Mouse (Mus musculus) kidney, postnatal 0 days (tissue): ENCODE results near the gene Pakap. TPM values are rescaled to one million over a fixed set of nuclear protein-coding genes. Genes with fewer than 3 reads are reported as not detected.

Experiments
- ATAC-seq: fragments of 200-750 bp; cut with Nextera tagmentation; replicated peaks from 2 replicates; pipeline ENCODE4 v1.8.0; 2017; ENCODE audit warnings: low read depth, moderate number of reproducible peaks, moderate TSS enrichment, moderate library complexity; ENCODE audit not compliant: low FRiP score
- DNase-seq: peaks from one replicate; pipeline ENCODE4 v3.0.0-alpha.2; 2016; ENCODE audit warnings: low spot score
- H3K27ac ChIP-seq: fragments of 300-500 bp; sonication (generic); 2 replicates; pipeline ENCODE4 v1.5.1; 2014; ENCODE audit warnings: mild to moderate bottlenecking
- H3K27me3 ChIP-seq: fragments of 300-500 bp; sonication (generic); 2 replicates; pipeline ENCODE4 v1.6.1; 2014; ENCODE audit warnings: low read length, mixed read lengths; ENCODE audit not compliant: insufficient read depth
- H3K36me3 ChIP-seq: fragments of 300-500 bp; sonication (generic); 2 replicates; pipeline ENCODE4 v1.6.1; 2014; ENCODE audit warnings: low read length, mixed read lengths; ENCODE audit not compliant: insufficient read depth
- H3K4me1 ChIP-seq: fragments of 300-500 bp; sonication (generic); replicated peaks from 2 replicates; pipeline ENCODE4 v1.6.1; 2014; ENCODE audit warnings: antibody characterized with exemption, low read length, mixed read lengths; ENCODE audit not compliant: insufficient read depth
- H3K4me2 ChIP-seq: fragments of 300-500 bp; sonication (generic); 2 replicates; pipeline ENCODE4 v1.6.1; 2014; ENCODE audit warnings: mild to moderate bottlenecking, low read length, moderate library complexity, mixed read lengths
- H3K4me3 ChIP-seq: fragments of 300-500 bp; sonication (generic); replicated peaks from 2 replicates; pipeline ENCODE4 v1.5.1; 2014; ENCODE audit warnings: low read depth, low read length
- H3K9ac ChIP-seq: fragments of 300-500 bp; sonication (generic); 2 replicates; pipeline ENCODE4 v1.6.1; 2014; ENCODE audit warnings: low read depth, low read length
- H3K9me3 ChIP-seq: fragments of 300-500 bp; sonication (generic); replicated peaks from 2 replicates; pipeline ENCODE4 v1.6.1; 2016; ENCODE audit warnings: low read length, inconsistent platforms, mixed read lengths
- CTCF ChIP-seq: IDR thresholded peaks from 2 replicates; pipeline ENCODE4 v1.5.1; 2016; ENCODE audit warnings: antibody characterized with exemption, low read depth, mild to moderate bottlenecking, moderate library complexity
- WGBS: fragments of 180-500 bp; shearing (Covaris S2); extraction: QIAGEN DNeasy Blood & Tissue Kit; methylation state at CpG from one replicate; pipeline ENCODE4 v1.1.7; 2014; 5-methylcytosine and 5-hydroxymethylcytosine counted together
- polyA plus RNA-seq: library from polyadenylated mRNA; unstranded; fragments of >200 nt; fragmentation: Nextera tagmentation; extraction: Ambion mirVana; gene quantifications from 2 replicates; pipeline ENCODE4 v1.2.1, GENCODE M21; 2015

Pakap gene
- polyA plus RNA-seq, 1 experiment from 2014 or later = 11.5 TPM

GRCm38 (mm10) chr4:57750651-57751050 lies 182.7 kb downstream of the Pakap start:
- Histone ChIP-seq H3K9me3 (no peaks in the 10 kb centered on the region), H3K27me3 (no peaks in the 10 kb centered on the region), H3K4me1 (no peaks in the 10 kb centered on the region), H3K9ac (no peak overlapping the region), H3K27ac (no peak overlapping the region), H3K4me2 (no peak overlapping the region), H3K36me3 (no peaks in the 10 kb centered on the region), H3K4me3 (no peak overlapping the region)
- no peak for ATAC-seq
- DNase-seq = no peak
- no peak for TF ChIP-seq CTCF
- 47% methylated on average over 4 of the region's 4 CpGs for WGBS

GRCm38 (mm10) chr4:57751054-57751453 lies 183.1 kb downstream of the Pakap start:
- DNase-seq = no peak

GRCm38 (mm10) chr4:57751566-57751965 lies 183.6 kb downstream of the Pakap start:
- no peak overlapping the region for H3K4me3 ChIP-seq
- H3K9me3 ChIP-seq = no peaks in the 10 kb centered on the region
- no peaks in the 10 kb centered on the region for H3K36me3 ChIP-seq
- WGBS = 74% methylated on average over 11 of the region's 11 CpGs
- no peak for DNase-seq
- H3K27me3 ChIP-seq = no peaks in the 10 kb centered on the region
- no peak for TF ChIP-seq CTCF
- no peaks in the 10 kb centered on the region for H3K4me1 ChIP-seq
- no peak overlapping the region for H3K4me2 ChIP-seq
- H3K9ac ChIP-seq = no peak overlapping the region
- ATAC-seq = no peak
- H3K27ac ChIP-seq = no peak overlapping the region

More at GRCm38 (mm10) chr4:57751054-57751453, 183.1 kb downstream of the Pakap start:
- Histone ChIP-seq H3K27ac (no peak overlapping the region), H3K4me3 (no peak overlapping the region), H3K36me3 (no peaks in the 10 kb centered on the region), H3K9ac (no peak overlapping the region), H3K9me3 (no peaks in the 10 kb centered on the region), H3K4me2 (no peak overlapping the region), H3K4me1 (no peaks in the 10 kb centered on the region), H3K27me3 (no peaks in the 10 kb centered on the region)
- no peak for TF ChIP-seq CTCF
- WGBS = 35% methylated on average over 4 of the region's 4 CpGs
- ATAC-seq = no peak; the same call in 1 of the 2 replicates

GRCm38 (mm10) chr4:57755085-57755484 lies 187.1 kb downstream of the Pakap start:
- Histone ChIP-seq H3K27me3 (no peaks in the 10 kb centered on the region), H3K9me3 (no peaks in the 10 kb centered on the region)
- WGBS = 57% methylated on average over 11 of the region's 11 CpGs

GRCm38 (mm10) chr4:57757997-57758396 lies 190.0 kb downstream of the Pakap start:
- Histone ChIP-seq H3K27me3 (no peaks in the 10 kb centered on the region), H3K36me3 (no peaks in the 10 kb centered on the region), H3K4me1 (0 out of 2 replicates have a peak, but pooled peaks cover 6% of the 10 kb centered on the region), H3K4me3 (no peak overlapping the region), H3K9me3 (no peaks in the 10 kb centered on the region), H3K4me2 (no peak overlapping the region), H3K9ac (no peak overlapping the region), H3K27ac (peak overlapping the region; percentile 42; the same call in 1 of the 2 replicates)
- peak; percentile 33 for DNase-seq
- WGBS = 53% methylated on average over 11 of the region's 11 CpGs
- no peak for ATAC-seq
- TF ChIP-seq CTCF = no peak

More at GRCm38 (mm10) chr4:57755085-57755484, 187.1 kb downstream of the Pakap start:
- no peak for ATAC-seq
- no peaks in the 10 kb centered on the region for H3K36me3 ChIP-seq
- H3K4me3 ChIP-seq = no peak overlapping the region
- no peak for DNase-seq
- no peak for TF ChIP-seq CTCF
- no peak overlapping the region for H3K27ac ChIP-seq
- no peak overlapping the region for H3K9ac ChIP-seq
- H3K4me2 ChIP-seq = no peak overlapping the region
- no peaks in the 10 kb centered on the region for H3K4me1 ChIP-seq

GRCm38 (mm10) chr4:57762424-57762823 lies 194.4 kb downstream of the Pakap start:
- H3K4me3 ChIP-seq = no peak overlapping the region
- no peak for TF ChIP-seq CTCF
- H3K9ac ChIP-seq = no peak overlapping the region
- H3K4me2 ChIP-seq = no peak overlapping the region
- DNase-seq = no peak
- WGBS = 58% methylated on average over 7 of the region's 7 CpGs
- peak overlapping the region; percentile 47; the same call in 1 of the 2 replicates for H3K27ac ChIP-seq
- no peak for ATAC-seq
- 0 out of 2 replicates have a peak, but pooled peaks cover 10% of the 10 kb centered on the region for H3K4me1 ChIP-seq
- H3K36me3 ChIP-seq = no peaks in the 10 kb centered on the region
- no peaks in the 10 kb centered on the region for H3K9me3 ChIP-seq
- H3K27me3 ChIP-seq = no peaks in the 10 kb centered on the region

GRCm38 (mm10) chr4:57764392-57764791 lies 196.4 kb downstream of the Pakap start:
- ATAC-seq (peak; percentile 60), DNase-seq (peak; percentile 81)
- 43% methylated on average over 1 of the region's 1 CpGs for WGBS
- no peak for TF ChIP-seq CTCF
- Histone ChIP-seq H3K4me2 (no peak overlapping the region), H3K9me3 (no peaks in the 10 kb centered on the region), H3K9ac (no peak overlapping the region), H3K27me3 (no peaks in the 10 kb centered on the region), H3K4me1 (0 out of 2 replicates have a peak, but pooled peaks cover 10% of the 10 kb centered on the region), H3K36me3 (no peaks in the 10 kb centered on the region), H3K4me3 (no peak overlapping the region), H3K27ac (peak overlapping the region; percentile 79)
